Mouse (Mus musculus): Measurements from ENCODE around the gene Prr23a1. TPM values are rescaled to one million over a fixed set of nuclear protein-coding genes. Genes with fewer than 3 reads are reported as not detected.
A peak's percentile ranks its signal among the peaks of the same experiment; 100 is the strongest.

Gene Prr23a1
- 0.08 TPM in 1 of 2 replicates, not detected in the other for polyA plus RNA-seq (2012; rRNA removed)

GRCm38 (mm10) chr9:98842117-98842516, at the start of gene Prr23a1:
Gene Prr23a1, plus strand, starts transcription at chr9:98842503.
- DNase-seq (ENCODE audit: low read depth): peak; percentile 3
- no peak for TF ChIP-seq CTCF (IDR thresholded peaks at IDR 0.05; ENCODE audit: borderline replicate concordance, extremely low read depth, insufficient read depth, insufficient read length)
- no peak for TF ChIP-seq POLR2A (IDR thresholded peaks at IDR 0.05; ENCODE audit: borderline replicate concordance, extremely low read depth, insufficient read depth, insufficient read length, poor library complexity, severe bottlenecking)

- TF ChIP-seq POLR2A (IDR thresholded peaks at IDR 0.05; ENCODE audit: borderline replicate concordance, extremely low read depth, insufficient read depth, insufficient read length, poor library complexity, severe bottlenecking) (no peak), CTCF (IDR thresholded peaks at IDR 0.05; ENCODE audit: borderline replicate concordance, extremely low read depth, insufficient read depth, insufficient read length) (no peak)
- DNase-seq (ENCODE audit: low read depth): peak; percentile 17
These were observed 43.3 kb upstream of the Prr23a1 start for GRCm38 (mm10) chr9:98799021-98799420.

DNA sequence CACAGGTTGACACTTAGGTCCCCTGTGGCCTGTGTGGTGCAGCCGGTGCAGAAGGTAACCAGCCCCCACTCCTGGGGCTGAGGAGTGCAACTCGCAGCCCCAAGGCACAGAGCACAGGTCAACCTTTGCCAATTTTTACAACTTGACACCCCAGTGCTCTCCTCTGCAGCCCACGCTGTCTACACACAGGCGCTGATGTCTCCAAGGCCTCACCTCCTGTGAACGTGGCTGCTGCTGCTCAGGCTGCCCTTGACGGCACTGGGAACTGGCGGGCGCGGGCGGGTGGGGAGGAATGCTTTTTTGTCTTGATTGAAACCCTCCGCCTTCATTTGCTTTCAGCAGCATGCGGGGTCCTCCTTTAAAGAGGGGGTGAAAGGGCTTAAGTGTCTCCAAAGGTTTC, 38.3 kb upstream of the Prr23a1 start:
- TF ChIP-seq CTCF (IDR thresholded peaks at IDR 0.05; ENCODE audit: borderline replicate concordance, extremely low read depth, insufficient read depth, insufficient read length) (no peak), POLR2A (IDR thresholded peaks at IDR 0.05; ENCODE audit: borderline replicate concordance, extremely low read depth, insufficient read depth, insufficient read length, poor library complexity, severe bottlenecking) (no peak)
- no peak for DNase-seq (ENCODE audit: low read depth)

- no peak for TF ChIP-seq CTCF (IDR thresholded peaks at IDR 0.05; ENCODE audit: borderline replicate concordance, extremely low read depth, insufficient read depth, insufficient read length)
- TF ChIP-seq POLR2A (IDR thresholded peaks at IDR 0.05; ENCODE audit: borderline replicate concordance, extremely low read depth, insufficient read depth, insufficient read length, poor library complexity, severe bottlenecking): no peak
- no peak for DNase-seq (ENCODE audit: low read depth)
These were observed 36.8 kb upstream of the Prr23a1 start for GRCm38 (mm10) chr9:98805511-98805910.

- DNase-seq (ENCODE audit: low read depth): no peak
- TF ChIP-seq POLR2A (IDR thresholded peaks at IDR 0.05; ENCODE audit: borderline replicate concordance, extremely low read depth, insufficient read depth, insufficient read length, poor library complexity, severe bottlenecking) (no peak), CTCF (IDR thresholded peaks at IDR 0.05; ENCODE audit: borderline replicate concordance, extremely low read depth, insufficient read depth, insufficient read length) (no peak)
These were observed 36.4 kb upstream of the Prr23a1 start for GRCm38 (mm10) chr9:98805934-98806333.

DNA sequence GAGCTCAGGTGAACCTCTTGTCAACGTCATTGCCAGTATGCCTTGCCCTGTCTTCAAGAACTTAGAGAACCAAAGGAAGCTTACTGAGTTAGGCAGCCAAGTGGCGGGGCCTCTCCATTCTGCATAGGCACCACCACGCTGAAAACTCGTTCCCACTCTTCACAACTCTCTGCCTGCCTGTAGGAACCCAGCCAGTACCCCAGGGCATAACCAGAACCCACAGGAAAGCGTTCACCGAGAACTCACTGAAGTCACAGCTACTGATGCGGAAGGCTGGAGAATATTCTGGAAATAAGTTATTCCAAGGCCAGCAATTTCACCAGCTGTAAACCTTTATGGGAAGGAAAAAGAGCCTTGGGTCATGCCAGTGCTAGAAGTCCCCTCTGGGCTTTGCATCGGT, 34.7 kb upstream of the Prr23a1 start:
- TF ChIP-seq POLR2A (IDR thresholded peaks at IDR 0.05; ENCODE audit: borderline replicate concordance, extremely low read depth, insufficient read depth, insufficient read length, poor library complexity, severe bottlenecking) (no peak), CTCF (IDR thresholded peaks at IDR 0.05; ENCODE audit: borderline replicate concordance, extremely low read depth, insufficient read depth, insufficient read length) (no peak)
- DNase-seq (ENCODE audit: low read depth): no peak

- DNase-seq (ENCODE audit: low read depth): peak; percentile 69
- TF ChIP-seq CTCF (IDR thresholded peaks at IDR 0.05; ENCODE audit: borderline replicate concordance, extremely low read depth, insufficient read depth, insufficient read length): peak; percentile 63; the same call in 1 of the 2 replicates
These were observed 32.8 kb upstream of the Prr23a1 start for GRCm38 (mm10) chr9:98809526-98809925.

- DNase-seq (ENCODE audit: low read depth): no peak
- no peak for TF ChIP-seq POLR2A (IDR thresholded peaks at IDR 0.05; ENCODE audit: borderline replicate concordance, extremely low read depth, insufficient read depth, insufficient read length, poor library complexity, severe bottlenecking)
- TF ChIP-seq CTCF (IDR thresholded peaks at IDR 0.05; ENCODE audit: borderline replicate concordance, extremely low read depth, insufficient read depth, insufficient read length): no peak
These were observed 26.2 kb upstream of the Prr23a1 start for GRCm38 (mm10) chr9:98816066-98816465.

- TF ChIP-seq POLR2A (IDR thresholded peaks at IDR 0.05; ENCODE audit: borderline replicate concordance, extremely low read depth, insufficient read depth, insufficient read length, poor library complexity, severe bottlenecking): no peak
- no peak for TF ChIP-seq CTCF (IDR thresholded peaks at IDR 0.05; ENCODE audit: borderline replicate concordance, extremely low read depth, insufficient read depth, insufficient read length)
- DNase-seq (ENCODE audit: low read depth): no peak
These were observed 24.7 kb upstream of the Prr23a1 start for GRCm38 (mm10) chr9:98817592-98817991.

DNA sequence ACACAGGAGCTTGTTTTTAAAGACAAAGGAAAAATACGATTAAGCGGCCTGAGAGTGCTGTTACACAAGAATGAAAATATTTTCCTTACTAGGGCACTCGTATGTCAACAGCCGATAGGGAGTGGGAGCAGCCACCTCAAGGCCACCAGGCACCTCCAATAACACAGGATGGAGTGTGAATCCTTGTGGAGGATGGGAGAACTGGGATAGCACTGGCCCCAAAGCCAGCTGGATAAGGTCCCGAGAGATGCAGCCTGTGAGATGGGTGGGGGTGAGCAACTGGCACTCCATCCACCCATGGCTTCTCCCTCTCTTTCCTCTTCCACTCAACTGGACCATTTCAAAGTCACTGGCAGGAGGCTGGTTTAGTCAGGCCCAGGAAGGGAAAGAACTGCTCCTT, 23.3 kb upstream of the Prr23a1 start:
- no peak for DNase-seq (ENCODE audit: low read depth)
- no peak for TF ChIP-seq CTCF (IDR thresholded peaks at IDR 0.05; ENCODE audit: borderline replicate concordance, extremely low read depth, insufficient read depth, insufficient read length)
- TF ChIP-seq POLR2A (IDR thresholded peaks at IDR 0.05; ENCODE audit: borderline replicate concordance, extremely low read depth, insufficient read depth, insufficient read length, poor library complexity, severe bottlenecking): no peak

DNA sequence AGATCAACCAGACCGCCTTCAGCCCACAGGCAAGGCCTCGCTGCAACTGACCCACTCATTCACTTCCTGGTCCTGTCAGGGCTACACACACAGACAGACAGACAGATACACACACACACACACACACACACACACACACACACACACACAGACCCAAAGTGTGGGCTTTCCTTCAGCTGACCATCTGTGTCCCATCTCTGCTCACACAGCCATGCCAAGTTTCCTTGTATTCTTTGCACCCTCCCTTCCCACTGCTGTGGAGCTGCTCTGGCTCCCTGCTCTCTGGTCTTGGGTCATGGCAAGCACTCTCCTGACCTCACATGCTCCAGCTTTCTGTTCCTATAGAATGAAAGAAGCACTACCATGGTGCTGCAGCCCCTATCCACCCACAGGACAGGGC, 22.8 kb upstream of the Prr23a1 start:
- no peak for TF ChIP-seq CTCF (IDR thresholded peaks at IDR 0.05; ENCODE audit: borderline replicate concordance, extremely low read depth, insufficient read depth, insufficient read length)
- TF ChIP-seq POLR2A (IDR thresholded peaks at IDR 0.05; ENCODE audit: borderline replicate concordance, extremely low read depth, insufficient read depth, insufficient read length, poor library complexity, severe bottlenecking): no peak
- no peak for DNase-seq (ENCODE audit: low read depth)

DNA sequence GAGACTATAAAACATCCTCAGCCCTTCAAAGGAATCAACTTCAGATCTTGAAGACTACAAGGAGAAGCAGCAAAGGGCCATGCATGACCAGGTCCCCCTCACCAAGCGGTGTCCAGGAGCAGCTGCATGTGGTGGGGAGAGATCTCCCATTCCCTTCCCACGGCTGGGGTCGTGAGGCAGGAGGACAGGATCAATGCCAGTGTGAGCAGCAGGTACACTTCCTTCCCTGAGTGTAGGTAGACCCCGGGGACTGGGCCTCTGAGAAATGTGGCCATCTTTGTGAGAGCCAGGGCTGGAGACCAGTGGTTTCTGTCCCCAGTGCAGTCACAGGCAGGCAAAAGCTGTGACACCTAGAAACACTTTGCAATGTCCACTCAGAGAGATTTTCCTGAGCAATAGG, 21.8 kb upstream of the Prr23a1 start:
- no peak for TF ChIP-seq CTCF (IDR thresholded peaks at IDR 0.05; ENCODE audit: borderline replicate concordance, extremely low read depth, insufficient read depth, insufficient read length)
- TF ChIP-seq POLR2A (IDR thresholded peaks at IDR 0.05; ENCODE audit: borderline replicate concordance, extremely low read depth, insufficient read depth, insufficient read length, poor library complexity, severe bottlenecking): no peak
- DNase-seq (ENCODE audit: low read depth): no peak

- no peak for DNase-seq (ENCODE audit: low read depth)
- TF ChIP-seq CTCF (IDR thresholded peaks at IDR 0.05; ENCODE audit: borderline replicate concordance, extremely low read depth, insufficient read depth, insufficient read length): no peak
- no peak for TF ChIP-seq POLR2A (IDR thresholded peaks at IDR 0.05; ENCODE audit: borderline replicate concordance, extremely low read depth, insufficient read depth, insufficient read length, poor library complexity, severe bottlenecking)
These were observed 21.2 kb upstream of the Prr23a1 start for GRCm38 (mm10) chr9:98821067-98821466.

Data from brain, embryonic 14.5 days (tissue).